Mouse (Mus musculus) T-cell, adult 66 days (primary cell): Measurements from ENCODE around the gene Bcor. TPM values are rescaled to one million over a fixed set of nuclear protein-coding genes. Genes with fewer than 3 reads are reported as not detected.

ENCODE experiments used
- total RNA-seq, 2 experiments: library from RNA; stranded (reverse); gene quantifications; 3 replicates in 1 of 2; 4 replicates in 1 of 2; pipeline ENCODE4 v1.2.4; 2023

The Bcor gene
- 10 to 100 TPM; 62.3 to 64.4 TPM for total RNA-seq

DNA sequence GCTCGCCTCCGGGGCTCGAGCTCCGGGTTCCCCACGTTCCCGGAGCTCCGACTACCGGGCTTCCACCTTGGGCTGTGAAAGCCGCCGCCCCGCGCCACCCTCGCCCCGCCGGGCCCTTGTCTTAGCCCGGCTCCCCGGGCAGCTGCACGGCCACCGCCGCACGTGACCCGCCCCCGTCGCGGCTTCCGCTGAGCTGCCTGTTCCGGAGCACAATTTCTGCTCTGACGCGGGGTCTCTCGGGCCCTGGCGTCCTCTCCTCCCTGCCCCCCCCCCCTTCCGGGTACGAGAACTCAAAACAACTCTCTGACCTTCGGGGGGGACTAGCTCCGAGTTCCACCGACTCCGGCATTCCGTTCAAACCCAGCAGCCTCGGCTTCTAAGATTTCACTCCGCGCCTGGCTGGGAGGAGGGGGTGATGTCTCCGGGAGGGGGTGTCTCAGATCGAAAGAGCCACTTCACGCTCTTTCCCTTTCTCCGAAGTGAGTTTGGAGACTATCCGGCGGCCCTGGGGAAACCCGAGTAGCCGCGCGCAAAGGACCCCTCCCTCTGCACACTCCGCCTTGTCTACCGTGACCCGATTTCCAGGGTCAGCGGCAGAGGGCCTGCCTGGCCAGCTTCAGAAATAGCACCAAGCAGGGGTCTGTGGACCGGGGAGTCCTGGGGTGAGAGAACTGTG, at the start of gene Bcor:
Bcor (minus strand) TSS at position 375 of the 676 bp plus-strand sequence.

